Mouse (Mus musculus) layer of hippocampus, adult 9-11 months (tissue): ENCODE results near the gene Pja2.
A peak's percentile ranks its signal among the peaks of the same experiment; 100 is the strongest.
"Not testable (repeated sequence)": the region's sequence is repeated elsewhere in the genome, so short reads cannot be mapped to it uniquely, and the experiment has no call there.

Experiments used
- DNase-seq: peaks from one replicate; pipeline ENCODE4 v3.0.0; 2022

Pja2 gene

GRCm38 (mm10) chr17:64277649-64278212, 54.0 kb downstream of the Pja2 start:
- DNase-seq: no peak

DNA sequence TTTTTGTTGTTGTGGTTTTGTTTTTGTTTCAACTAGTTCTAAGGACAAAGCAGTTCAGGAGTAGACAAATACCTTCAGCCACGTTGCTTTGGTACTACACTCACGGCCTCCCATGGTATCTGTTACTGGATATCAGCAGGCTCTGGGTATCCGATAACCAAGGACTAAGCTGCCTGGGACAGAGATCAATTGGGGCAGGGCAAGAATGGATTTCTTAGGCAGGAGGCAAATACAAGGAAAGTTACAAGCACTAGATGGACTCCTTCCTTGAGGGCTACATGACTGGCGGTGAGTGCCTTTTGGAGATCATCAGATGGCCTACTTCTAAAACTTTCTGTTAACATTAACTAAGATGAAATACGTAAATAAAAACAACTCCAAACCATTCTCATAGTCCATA, 55.0 kb downstream of the Pja2 start:
- DNase-seq: no peak

GRCm38 (mm10) chr17:64275188-64275587, 56.5 kb downstream of the Pja2 start:
- no peak for DNase-seq

DNA sequence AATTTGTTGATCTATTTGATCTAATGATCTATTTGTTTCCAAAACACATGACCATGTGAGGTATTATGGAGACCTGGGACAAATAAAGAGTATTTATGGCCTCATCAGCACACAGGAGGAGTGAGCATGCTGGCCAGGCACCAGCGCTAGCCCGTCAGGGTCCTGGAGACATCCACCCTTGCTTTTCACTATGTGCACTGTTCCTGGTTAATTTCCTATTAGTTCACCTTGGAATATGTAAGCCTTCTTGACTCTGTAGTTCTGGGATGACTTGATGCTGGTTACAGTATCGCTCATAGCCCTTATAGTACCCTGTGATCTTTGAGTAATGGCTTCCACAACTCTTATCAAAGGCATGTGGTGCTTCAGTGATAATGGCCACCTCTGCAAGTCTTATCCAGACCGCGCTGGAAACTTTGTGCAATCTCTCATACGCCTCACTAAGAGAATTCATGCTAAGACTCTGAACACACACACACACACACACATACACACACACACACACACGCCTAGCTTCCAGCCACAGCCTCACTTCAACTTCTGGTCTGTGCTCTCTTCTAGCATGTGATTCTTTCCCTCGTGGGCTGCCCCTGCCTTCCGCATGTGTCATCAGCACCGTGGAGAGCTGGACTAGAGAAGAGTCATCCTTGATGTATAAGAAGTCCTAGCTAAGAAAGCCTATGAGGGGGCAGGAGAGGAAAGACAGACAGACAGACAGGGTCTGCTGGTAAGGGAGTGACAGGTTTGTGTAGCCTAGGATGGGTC, 57.2 kb downstream of the Pja2 start:
- DNase-seq: no peak

DNA sequence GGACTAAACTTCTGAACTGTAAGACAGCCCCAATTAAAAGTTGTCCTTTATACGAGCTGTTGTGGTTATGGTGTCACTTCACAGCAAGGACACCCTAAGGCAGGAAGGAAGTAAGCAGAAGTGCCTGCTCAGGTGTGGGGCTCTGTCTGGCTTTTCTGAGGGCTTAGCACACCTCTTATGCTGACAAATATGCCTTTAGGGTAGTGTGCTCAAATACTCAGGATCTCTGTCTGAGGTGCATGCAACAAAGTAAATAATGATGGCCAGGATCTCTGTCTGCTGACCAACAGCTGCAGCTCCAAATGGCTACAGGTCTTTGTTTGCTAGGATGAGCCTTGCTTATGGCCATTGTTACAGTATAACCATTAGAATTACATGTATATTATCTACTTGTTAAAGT, 71.1 kb downstream of the Pja2 start:
- DNase-seq: no peak

GRCm38 (mm10) chr17:64248246-64248645, 83.5 kb downstream of the Pja2 start:
- DNase-seq: no peak

- DNase-seq: no peak
Observed at GRCm38 (mm10) chr17:64242898-64243297, 88.8 kb downstream of the Pja2 start.

DNA sequence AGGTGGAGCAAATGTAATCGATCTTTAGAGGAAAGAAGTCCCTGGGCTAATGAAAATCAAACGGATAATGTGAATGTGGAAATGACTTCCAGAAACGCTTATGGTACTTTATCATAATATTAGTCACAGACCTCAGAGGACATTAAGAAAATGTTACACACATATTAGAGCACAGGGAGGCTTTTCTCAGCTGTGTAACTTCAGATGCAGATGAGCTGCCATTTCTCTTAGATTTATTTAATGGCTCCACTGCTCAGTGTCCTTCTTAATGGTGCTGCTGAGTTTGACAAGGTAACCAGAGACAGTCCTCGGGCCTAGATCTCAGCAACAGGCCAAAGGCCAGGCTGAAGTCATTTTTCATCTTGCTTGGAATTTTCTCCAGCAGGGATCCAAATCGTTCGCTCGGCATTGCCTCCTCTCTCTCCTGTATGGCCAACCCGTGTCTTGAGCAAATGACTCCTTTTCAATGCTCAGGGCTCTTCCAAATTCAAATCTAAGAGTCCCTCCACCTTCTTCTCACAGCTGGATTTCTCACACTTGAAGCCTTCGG, 89.3 kb downstream of the Pja2 start:
- no peak for DNase-seq

DNA sequence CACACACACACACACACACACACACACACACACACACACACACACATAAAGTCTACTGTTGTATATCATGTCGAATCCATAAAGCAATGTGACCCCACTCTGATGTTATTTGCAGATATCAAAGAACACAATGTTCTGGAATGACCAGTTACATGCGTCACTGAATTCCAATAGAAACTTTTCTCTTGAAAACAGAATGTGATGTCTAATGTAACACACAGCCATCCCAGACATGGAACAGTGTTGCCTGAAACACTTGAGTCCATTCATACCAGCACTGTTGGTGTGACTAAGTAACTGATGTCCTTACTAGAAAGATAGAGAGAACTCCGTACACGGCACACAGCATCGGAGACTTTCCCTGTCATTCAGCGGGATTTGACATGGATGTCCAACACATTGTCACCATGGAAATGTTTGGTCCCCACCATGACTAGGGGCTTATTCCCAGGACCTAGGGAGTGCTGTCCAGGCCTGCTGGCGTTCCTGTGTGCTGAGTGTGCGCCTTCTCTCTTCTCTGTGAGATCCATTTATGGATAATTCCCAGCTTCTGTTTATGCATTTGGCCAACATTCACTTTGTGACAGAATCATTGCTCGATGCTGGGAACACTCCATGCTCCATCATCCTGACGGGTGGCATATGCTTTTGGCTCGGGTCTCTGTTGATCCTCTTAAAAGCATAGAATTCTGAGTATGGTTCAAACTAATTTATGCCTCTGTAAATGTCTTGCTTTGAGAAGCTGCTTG, 90.0 kb downstream of the Pja2 start:
- peak; percentile 10 for DNase-seq

DNA sequence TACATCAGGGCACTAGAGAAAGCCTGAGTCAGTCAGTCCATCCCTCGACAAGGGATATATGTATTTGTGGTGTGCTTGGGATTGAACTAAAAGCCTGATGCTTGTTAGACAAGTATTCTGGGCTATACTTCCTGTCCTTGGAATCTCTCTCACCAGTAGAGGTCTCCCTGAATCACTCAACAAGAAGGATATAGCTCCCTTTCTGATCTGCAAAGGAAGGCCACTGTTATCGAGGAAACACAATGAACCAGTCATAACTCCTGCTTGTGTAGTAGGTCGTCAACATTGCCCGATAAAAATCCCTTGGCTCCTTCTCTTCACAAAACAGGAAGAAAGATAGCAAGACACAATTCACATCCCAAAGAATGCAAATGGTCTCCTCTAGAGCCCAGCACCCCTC, 99.6 kb downstream of the Pja2 start:
- no peak for DNase-seq

DNA sequence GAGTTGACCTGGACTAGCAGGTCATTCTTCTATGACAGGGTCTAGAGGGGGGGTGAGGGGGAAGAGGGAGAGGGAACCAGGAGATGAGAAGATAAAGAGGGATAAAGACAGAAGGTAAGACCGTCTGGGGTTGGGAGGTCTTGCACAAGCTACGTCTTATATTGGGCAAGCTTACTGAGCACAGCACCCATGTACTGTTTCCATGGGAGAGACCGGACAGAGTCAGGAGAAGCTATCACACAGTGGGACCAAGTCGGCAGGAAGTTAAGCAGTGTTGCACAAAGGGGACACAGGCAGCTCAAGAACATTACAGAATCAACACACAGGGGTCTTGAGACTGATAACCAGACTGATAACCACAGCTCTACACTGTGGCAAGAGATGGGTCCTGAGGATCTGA, 100.1 kb downstream of the Pja2 start:
- not testable (repeated sequence) for DNase-seq

DNA sequence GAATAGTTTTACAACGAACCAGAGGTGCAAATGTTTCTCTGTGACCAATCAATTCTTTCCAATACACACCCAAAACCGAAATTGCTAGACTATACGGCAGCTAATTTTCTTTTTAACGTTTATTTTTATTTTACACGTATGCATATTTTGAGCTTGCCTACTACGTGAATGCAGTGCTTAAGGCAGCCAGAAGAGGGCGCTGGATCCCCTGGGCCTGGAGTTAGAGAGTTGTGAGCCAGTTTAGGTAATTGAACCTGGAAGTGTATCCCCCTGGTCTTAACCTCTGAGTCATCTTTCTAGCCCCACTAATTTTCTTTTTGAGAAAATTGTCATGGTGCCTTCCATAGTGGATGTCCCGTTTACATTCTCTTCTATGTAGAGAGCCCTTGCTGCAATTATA, 100.5 kb downstream of the Pja2 start:
- no peak for DNase-seq
